22 mouse cellular contexts compared by ENCODE assay signal in the genomic region with DNA sequence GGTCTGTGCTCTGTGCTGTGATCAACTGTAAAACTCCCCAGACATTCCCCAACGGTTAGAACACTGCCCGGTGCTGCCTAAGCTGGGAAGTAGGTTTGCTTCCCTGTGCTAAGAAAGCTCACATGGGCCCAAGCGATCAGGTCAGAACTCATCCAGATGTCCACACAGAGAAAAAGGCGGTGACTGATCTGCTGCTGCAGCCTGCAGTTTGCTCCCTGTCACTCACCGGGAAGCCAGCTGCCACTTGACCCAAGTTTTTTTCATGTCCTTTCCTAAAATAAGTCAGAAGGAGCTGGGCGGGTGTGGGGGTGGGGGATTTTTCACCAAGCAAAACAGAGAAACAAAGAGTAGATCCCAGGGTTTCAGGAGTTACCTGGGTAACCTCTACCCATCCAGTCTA. TPM values are rescaled to one million over a fixed set of nuclear protein-coding genes. Genes with fewer than 3 reads are reported as not detected.
DNase-seq lines count a peak whose midpoint lies in the region; ATAC-seq and TF ChIP-seq lines count a peak whose summit lies in the region.
"Had no signal": no experiment of that assay in that cellular context is flagged by ENCODE, and none has a peak within 500 bp of the region (broad histone marks: within the 10 kb centered on the region; RNA-seq: fewer than 3 reads in every experiment).

No protein-coding gene starts in this region.

- H3K9me3 ChIP-seq in limb, embryonic 14.5 days (ENCODE audit: control insufficient read depth, low read length), result no peaks in the 10 kb centered on the region
- H3K9me3 ChIP-seq in limb, embryonic 10.5 days (replicated peaks), result no peaks in the 10 kb centered on the region
- no peaks in the 10 kb centered on the region for H3K9me3 ChIP-seq in heart, embryonic 12.5 days (replicated peaks)
- H3K9me3 ChIP-seq: lung, embryonic 15.5 days; midbrain, embryonic 10.5 days; stomach, embryonic 15.5 days had no signal

- H3K4me3 ChIP-seq in limb, embryonic 14.5 days (replicated peaks; ENCODE audit: low read length), result no peak overlapping the region
- H3K4me3 ChIP-seq in limb, embryonic 10.5 days, result no peak overlapping the region
- H3K4me3 ChIP-seq in heart, embryonic 12.5 days, result no peak overlapping the region
- no peak overlapping the region for H3K4me3 ChIP-seq in myocyte
- H3K4me3 ChIP-seq: lung, embryonic 15.5 days; midbrain, embryonic 10.5 days; stomach, embryonic 15.5 days had no signal

- peak; percentile 14 for DNase-seq in cerebellum, adult 9-10 months
- no peak for DNase-seq in cerebellum, postnatal 14 days
- no peak for DNase-seq in limb, embryonic 14.5 days (ENCODE audit: low spot score)
- no peak for DNase-seq in limb, embryonic 10.5 days (ENCODE audit: low spot score)
- DNase-seq in layer of hippocampus, adult 8-10 months (ENCODE audit: low spot score in 2 of 2), result no peak
- no peak for DNase-seq in cerebellum, postnatal 36 days
- DNase-seq: gastrocnemius, postnatal 14 days; kidney, postnatal 14 days; layer of hippocampus, adult 9-11 months; retina, postnatal 1 day; thymus, postnatal 14 days had no signal

- no peak overlapping the region for H3K4me2 ChIP-seq in limb, embryonic 14.5 days (replicated peaks; ENCODE audit: low read depth, low read length, severe bottlenecking)
- H3K4me2 ChIP-seq in heart, embryonic 12.5 days, result peak overlapping the region; percentile 32
- no peak overlapping the region for H3K4me2 ChIP-seq in myocyte (ENCODE audit: low read depth)
- H3K4me2 ChIP-seq: hindbrain, embryonic 14.5 days; lung, embryonic 15.5 days; stomach, embryonic 15.5 days had no signal

- TF ChIP-seq POLR2A in limb, embryonic 14.5 days (IDR thresholded peaks at IDR 0.05; ENCODE audit: borderline replicate concordance, extremely low read depth, insufficient read depth, insufficient read length), result no peak
- TF ChIP-seq POLR2A in myocyte (IDR thresholded peaks at IDR 0.05; ENCODE audit: insufficient read length, low read depth), result no peak

- no peak overlapping the region for H3K27ac ChIP-seq in limb, embryonic 14.5 days (replicated peaks; ENCODE audit: low read depth, low read length)
- no peak overlapping the region for H3K27ac ChIP-seq in limb, embryonic 10.5 days
- peak overlapping the region; percentile 87 for H3K27ac ChIP-seq in heart, embryonic 12.5 days (ENCODE audit: poor library complexity, severe bottlenecking)
- H3K27ac ChIP-seq: hindbrain, embryonic 14.5 days; lung, embryonic 15.5 days; midbrain, embryonic 10.5 days; stomach, embryonic 15.5 days had no signal

- H3K36me3 ChIP-seq in limb, embryonic 14.5 days (ENCODE audit: control insufficient read depth, insufficient read depth, low read length), result peaks cover 20% of the 10 kb centered on the region
- peaks cover 21% of the 10 kb centered on the region for H3K36me3 ChIP-seq in limb, embryonic 10.5 days
- H3K36me3 ChIP-seq in heart, embryonic 12.5 days, result peaks cover 20% of the 10 kb centered on the region
- H3K36me3 ChIP-seq in myocyte (ENCODE audit: control insufficient read depth, insufficient read depth), result peaks cover 5% of the 10 kb centered on the region

- no peaks in the 10 kb centered on the region for H3K79me2 ChIP-seq in myocyte (ENCODE audit: control insufficient read depth, insufficient read depth)

- no peaks in the 10 kb centered on the region for H3K27me3 ChIP-seq in limb, embryonic 14.5 days (ENCODE audit: control insufficient read depth, insufficient read depth, low read length)
- peaks cover 6% of the 10 kb centered on the region; the same call in 1 of the 2 replicates for H3K27me3 ChIP-seq in limb, embryonic 10.5 days (ENCODE audit: low read depth, poor library complexity, severe bottlenecking)
- H3K27me3 ChIP-seq in heart, embryonic 12.5 days (replicated peaks), result no peaks in the 10 kb centered on the region; the same call in 1 of the 2 replicates
- no peaks in the 10 kb centered on the region for H3K27me3 ChIP-seq in myocyte (ENCODE audit: control insufficient read depth, insufficient read depth, insufficient read length)
- H3K27me3 ChIP-seq: lung, embryonic 15.5 days; stomach, embryonic 15.5 days had no signal

- no peak overlapping the region for H3K9ac ChIP-seq in limb, embryonic 14.5 days (ENCODE audit: low read depth, low read length, severe bottlenecking)
- H3K9ac ChIP-seq in heart, embryonic 12.5 days, result peak overlapping the region; percentile 15; the same call in 1 of the 2 replicates
- H3K9ac ChIP-seq: hindbrain, embryonic 14.5 days; lung, embryonic 15.5 days; stomach, embryonic 15.5 days had no signal

- WGBS in limb, embryonic 14.5 days, result 64% methylated on average over 6 of the region's 6 CpGs
- 73% methylated on average over 6 of the region's 6 CpGs for WGBS in limb, embryonic 10.5 days
- 37% methylated on average over 6 of the region's 6 CpGs for WGBS in heart, embryonic 12.5 days

- no peaks in the 10 kb centered on the region for H3K4me1 ChIP-seq in limb, embryonic 14.5 days (ENCODE audit: control insufficient read depth, insufficient read depth, low read length)
- no peaks in the 10 kb centered on the region for H3K4me1 ChIP-seq in limb, embryonic 10.5 days
- H3K4me1 ChIP-seq in heart, embryonic 12.5 days (replicated peaks), result peaks cover 40% of the 10 kb centered on the region
- H3K4me1 ChIP-seq: lung, embryonic 15.5 days; stomach, embryonic 15.5 days had no signal

- H3ac ChIP-seq in myocyte (ENCODE audit: control insufficient read depth, insufficient read length), result no peak overlapping the region

- peak; percentile 51 for ATAC-seq in limb, embryonic 14.5 days (ENCODE audit: low FRiP score, low read depth)
- ATAC-seq in heart, embryonic 12.5 days (ENCODE audit: insufficient number of reproducible peaks, low FRiP score), result 0 out of 2 replicates have a peak, but pooled peaks have one; percentile 34
- ATAC-seq: forebrain, embryonic 16.5 days; intestine, postnatal 0 days had no signal

TF ChIP-seq in myocyte, 11 proteins besides CTCF, POLR2A, EP300 and RAD21:
- no peak for TF ChIP-seq E2F4 (IDR thresholded peaks at IDR 0.05; ENCODE audit: insufficient read depth)
- TF ChIP-seq MYOD1 (IDR thresholded peaks at IDR 0.05; ENCODE audit: control insufficient read depth in 1 of 3, insufficient read length in 2 of 3, low read depth in 2 of 3), result peak; percentile 36 to 84 (median 49)
- TF ChIP-seq MYOG (IDR thresholded peaks at IDR 0.05; ENCODE audit: control insufficient read depth in 1 of 3, insufficient read depth in 1 of 3, insufficient read length in 2 of 3, low read depth in 2 of 3), result peak in 2 of 3 experiments; percentile 48 to 69

RNA-seq across cellular contexts. Expression of a gene that starts 7.9 kb away (rescaled TPM):
- polyA plus RNA-seq in limb, embryonic 14.5 days (2012; rRNA removed), result 7.5 and 8.3 TPM in 2 replicates
- polyA plus RNA-seq in limb, embryonic 14.5 days (2014; fragmentation: Nextera tagmentation; extraction: Ambion mirVana), result 9.5 and 11.0 TPM in 2 replicates
- polyA plus RNA-seq in limb, embryonic 10.5 days (2016; fragmentation: Nextera tagmentation; extraction: Ambion mirVana), result 7.7 and 10.0 TPM in 2 replicates
- 14.2 and 15.5 TPM in 2 replicates for polyA plus RNA-seq in heart, embryonic 12.5 days (2016; fragmentation: Nextera tagmentation; extraction: Ambion mirVana)
- 24.6 TPM for polyA plus RNA-seq in myocyte (2012; fragmentation: generic; extraction: Trizol)
- 10 to 100 TPM; 17.0 to 23.5 (median 20.7) TPM for total RNA-seq in layer of hippocampus, adult 8-10 months (2022)

RNA-seq across cellular contexts. Expression of a gene that starts 26.3 kb away (rescaled TPM):
- 0.46 and 0.60 TPM in 2 replicates for polyA plus RNA-seq in limb, embryonic 14.5 days (2012; rRNA removed)
- polyA plus RNA-seq in limb, embryonic 14.5 days (2014; fragmentation: Nextera tagmentation; extraction: Ambion mirVana), result 0.22 and 0.43 TPM in 2 replicates
- polyA plus RNA-seq in limb, embryonic 10.5 days (2016; fragmentation: Nextera tagmentation; extraction: Ambion mirVana), result 0.30 and 0.45 TPM in 2 replicates
- polyA plus RNA-seq in heart, embryonic 12.5 days (2016; fragmentation: Nextera tagmentation; extraction: Ambion mirVana), result 0.19 and 0.63 TPM in 2 replicates
- polyA plus RNA-seq in myocyte (2012; fragmentation: generic; extraction: Trizol), result 0.43 TPM
- total RNA-seq in layer of hippocampus, adult 8-10 months (2022), result 10 to 100 TPM; 65.7 to 69.2 (median 68.0) TPM
- total RNA-seq: liver, adult 2 months; neutrophil, adult 5-6 weeks had no signal
- polyA plus RNA-seq: liver, adult 2 months had no signal

RNA-seq across cellular contexts. Expression of a gene that starts 27.6 kb away (rescaled TPM):
- polyA plus RNA-seq in limb, embryonic 14.5 days (2012; rRNA removed), result 0.14 and 0.16 TPM in 2 replicates
- 0.36 TPM in 1 of 2 replicates, not detected in the other for polyA plus RNA-seq in limb, embryonic 14.5 days (2014; fragmentation: Nextera tagmentation; extraction: Ambion mirVana)
- not detected in 2 replicates for polyA plus RNA-seq in limb, embryonic 10.5 days (2016; fragmentation: Nextera tagmentation; extraction: Ambion mirVana)
- polyA plus RNA-seq in heart, embryonic 12.5 days (2016; fragmentation: Nextera tagmentation; extraction: Ambion mirVana), result not detected in 2 replicates
- polyA plus RNA-seq in myocyte (2012; fragmentation: generic; extraction: Trizol), result 44.0 TPM
- total RNA-seq in layer of hippocampus, adult 8-10 months (2022), result not detected
- total RNA-seq: gastrocnemius, postnatal 14 days; liver, adult 2 months; neutrophil, adult 5-6 weeks had no signal
- polyA plus RNA-seq: forebrain, embryonic 16.5 days; liver, adult 2 months; midbrain, embryonic 10.5 days had no signal

RNA-seq across cellular contexts. Expression of a gene that starts 40.1 kb away (rescaled TPM):
- 28.7 and 33.8 TPM in 2 replicates for polyA plus RNA-seq in limb, embryonic 14.5 days (2012; rRNA removed)
- polyA plus RNA-seq in limb, embryonic 14.5 days (2014; fragmentation: Nextera tagmentation; extraction: Ambion mirVana), result 85.8 and 88.5 TPM in 2 replicates
- 84.9 and 89.2 TPM in 2 replicates for polyA plus RNA-seq in limb, embryonic 10.5 days (2016; fragmentation: Nextera tagmentation; extraction: Ambion mirVana)
- polyA plus RNA-seq in heart, embryonic 12.5 days (2016; fragmentation: Nextera tagmentation; extraction: Ambion mirVana), result 55.3 and 57.2 TPM in 2 replicates
- 30.3 TPM for polyA plus RNA-seq in myocyte (2012; fragmentation: generic; extraction: Trizol)
- total RNA-seq in layer of hippocampus, adult 8-10 months (2022), result 10 to 100 TPM; 20.1 to 22.9 (median 22.6) TPM

RNA-seq across cellular contexts. Expression of a gene that starts 42.0 kb away (rescaled TPM):
- polyA plus RNA-seq in limb, embryonic 14.5 days (2012; rRNA removed), result 0.12 and 0.20 TPM in 2 replicates
- not detected in 2 replicates for polyA plus RNA-seq in limb, embryonic 14.5 days (2014; fragmentation: Nextera tagmentation; extraction: Ambion mirVana)
- 0.06 TPM in 1 of 2 replicates, not detected in the other for polyA plus RNA-seq in limb, embryonic 10.5 days (2016; fragmentation: Nextera tagmentation; extraction: Ambion mirVana)
- polyA plus RNA-seq in heart, embryonic 12.5 days (2016; fragmentation: Nextera tagmentation; extraction: Ambion mirVana), result 0.17 and 0.18 TPM in 2 replicates
- polyA plus RNA-seq in myocyte (2012; fragmentation: generic; extraction: Trizol), result not detected
- not detected for total RNA-seq in layer of hippocampus, adult 8-10 months (2022)
- total RNA-seq: gastrocnemius, postnatal 14 days; left cerebral cortex, postnatal 10 days; neutrophil, adult 5-6 weeks had no signal
- polyA plus RNA-seq: hindbrain, embryonic 14.5 days had no signal

Comparison
In these comparisons a context has a peak if more than half of its experiments do, and no peak if none do; other contexts are left out.
1. RNA of a gene that starts 27.6 kb away (polyA plus RNA-seq): 44.0 TPM in myocyte (single experiment); 0.14 to 0.36 TPM in limb, embryonic 14.5 days, not detected in limb, embryonic 10.5 days and not detected in heart, embryonic 12.5 days; every median in the first group is over 10 times any median in the second.